Mouse (Mus musculus) skeletal muscle tissue, adult 2 months (tissue): ENCODE results near the gene Serp2.
"Not testable (repeated sequence)": the region's sequence is repeated elsewhere in the genome, so short reads cannot be mapped to it uniquely, and the experiment has no call there.

Experiments used
- DNase-seq: peaks from one replicate; pipeline ENCODE4 v3.0.0-alpha.2; 2012; ENCODE audit warnings: low read depth, low spot score

Gene Serp2

GRCm38 (mm10) chr14:76570292-76570691 lies 13.6 kb upstream of the Serp2 start:
- no peak for DNase-seq

GRCm38 (mm10) chr14:76569271-76569961 lies 12.7 kb upstream of the Serp2 start:
- DNase-seq = no peak

GRCm38 (mm10) chr14:76568548-76568947 lies 11.9 kb upstream of the Serp2 start:
- no peak for DNase-seq

DNA sequence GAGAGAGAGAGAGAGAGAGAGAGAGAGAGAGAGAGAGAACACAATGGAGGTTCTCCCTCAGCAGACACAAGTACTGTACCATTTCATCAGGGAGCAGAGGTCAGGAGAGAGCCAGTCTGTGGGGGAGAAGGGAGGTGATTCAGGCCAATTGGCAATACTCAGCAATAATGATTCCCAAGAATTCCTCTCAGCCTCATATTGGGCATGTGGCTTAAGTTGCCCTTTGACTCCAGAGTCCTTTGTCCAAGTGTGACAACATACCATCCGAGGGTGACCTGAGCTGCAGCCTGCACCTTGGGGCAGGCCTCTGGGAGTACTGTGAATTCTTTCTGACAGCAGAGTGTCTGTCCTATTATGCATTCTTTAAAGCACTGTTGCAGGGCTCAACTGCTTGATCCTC lies 10.6 kb upstream of the Serp2 start:
- no peak for DNase-seq

DNA sequence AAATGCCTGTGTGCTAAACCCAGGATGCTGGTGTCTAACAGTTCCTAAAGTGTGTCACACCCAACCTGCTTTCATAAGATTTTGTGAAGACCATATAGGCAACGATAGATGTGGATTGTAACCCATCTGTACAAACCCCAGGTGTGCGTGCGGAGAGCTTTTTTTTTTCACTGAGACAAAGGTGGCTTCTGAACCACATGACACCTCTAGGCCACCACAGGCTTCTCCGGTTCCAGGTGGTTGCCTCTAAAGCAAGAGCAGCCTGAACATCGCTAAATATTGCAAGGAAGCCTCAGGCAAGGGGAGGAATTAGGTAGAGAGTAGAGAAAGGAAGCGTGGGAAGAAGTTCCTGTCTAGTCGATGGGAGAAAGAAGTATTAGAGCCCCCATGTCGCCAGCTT lies 10.0 kb upstream of the Serp2 start:
- DNase-seq = no peak

DNA sequence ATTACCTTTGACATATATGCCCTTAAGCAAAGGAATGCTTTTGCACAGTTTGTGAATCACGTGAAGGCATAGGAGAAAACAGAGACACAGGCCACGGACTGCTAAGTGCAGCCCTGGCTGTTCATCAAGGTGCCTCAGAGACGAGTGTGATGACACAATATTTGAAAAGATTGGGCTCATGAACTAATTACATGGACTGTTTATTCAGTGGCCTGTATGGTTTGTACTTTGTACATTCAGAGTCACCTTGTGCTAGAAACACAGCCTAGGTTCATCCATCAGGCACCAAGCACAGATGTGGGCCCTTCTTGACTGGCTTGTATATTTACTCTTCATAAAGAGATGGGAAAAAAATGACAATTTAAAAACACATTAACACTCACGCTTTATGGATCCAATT lies 9.5 kb upstream of the Serp2 start:
- DNase-seq = no peak

GRCm38 (mm10) chr14:76559208-76559607 lies 2.5 kb upstream of the Serp2 start:
- no peak for DNase-seq

GRCm38 (mm10) chr14:76558171-76558570 lies 1.5 kb upstream of the Serp2 start:
- not testable (repeated sequence) for DNase-seq

- no peak for DNase-seq
Observed at GRCm38 (mm10) chr14:76556031-76556851, 448 bp downstream of the Serp2 start.

GRCm38 (mm10) chr14:76555263-76556030 lies 1.2 kb downstream of the Serp2 start:
- no peak for DNase-seq

DNA sequence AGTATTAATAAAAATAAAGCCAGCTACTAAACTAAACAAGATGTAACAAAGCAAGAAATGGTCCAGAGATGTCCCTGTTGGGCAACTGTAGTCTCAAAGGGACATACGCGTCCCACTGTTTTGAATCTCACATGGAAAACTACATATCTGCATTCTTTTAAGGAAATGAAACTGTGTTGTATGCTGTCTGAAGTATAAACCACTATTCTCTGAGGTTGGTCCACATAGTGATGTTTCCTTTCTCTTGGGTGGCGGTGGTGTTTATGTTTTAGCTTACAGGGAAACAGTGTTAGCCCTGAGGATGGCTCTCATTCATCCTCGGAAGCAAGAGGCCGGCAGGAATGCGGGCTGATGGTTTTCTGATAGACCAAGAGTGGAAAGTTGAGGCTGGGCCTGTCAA lies 12.6 kb downstream of the Serp2 start:
- no peak for DNase-seq

DNA sequence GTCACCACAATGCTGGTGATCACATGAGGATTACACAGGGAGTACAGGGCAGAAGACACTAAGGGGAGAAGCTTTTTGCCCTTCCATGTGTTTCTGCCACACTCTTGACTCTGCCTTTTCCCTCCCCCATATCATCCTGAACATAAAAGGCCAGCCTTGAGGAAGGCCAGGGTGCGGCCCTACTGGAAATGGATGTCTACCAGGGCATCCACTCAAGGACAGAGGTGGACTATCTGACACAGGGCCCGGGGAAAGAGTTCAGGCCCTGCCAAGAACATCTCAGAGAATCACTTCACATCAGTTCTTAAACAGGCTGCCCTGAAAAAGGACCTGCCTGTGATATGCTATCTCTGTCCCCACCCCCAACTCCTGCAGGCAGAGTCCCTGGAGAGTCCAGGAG lies 15.3 kb downstream of the Serp2 start:
- DNase-seq = no peak

- DNase-seq = no peak
Observed at GRCm38 (mm10) chr14:76540005-76540670, 16.6 kb downstream of the Serp2 start.

DNA sequence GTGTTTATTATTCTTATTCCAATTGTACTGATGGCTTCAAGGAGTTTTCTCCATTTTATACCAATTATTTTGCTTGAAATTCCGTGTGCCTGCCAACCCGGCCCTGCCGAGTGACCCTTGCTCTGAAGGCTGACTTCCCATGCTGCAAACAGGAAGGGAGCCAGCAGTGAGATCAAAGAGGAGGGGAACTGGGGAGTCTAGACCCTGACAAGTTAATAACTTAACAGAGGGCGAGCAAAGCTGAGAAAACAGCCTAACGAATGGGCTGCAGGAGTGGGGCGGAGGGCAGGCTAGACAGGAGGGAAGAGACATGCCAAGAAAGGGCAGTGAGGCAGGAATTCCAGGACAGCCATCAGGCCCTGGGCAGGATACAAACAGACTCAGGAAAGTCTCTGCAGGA lies 19.8 kb downstream of the Serp2 start:
- DNase-seq = no peak

GRCm38 (mm10) chr14:76535096-76535495 lies 21.6 kb downstream of the Serp2 start:
- DNase-seq = no peak

DNA sequence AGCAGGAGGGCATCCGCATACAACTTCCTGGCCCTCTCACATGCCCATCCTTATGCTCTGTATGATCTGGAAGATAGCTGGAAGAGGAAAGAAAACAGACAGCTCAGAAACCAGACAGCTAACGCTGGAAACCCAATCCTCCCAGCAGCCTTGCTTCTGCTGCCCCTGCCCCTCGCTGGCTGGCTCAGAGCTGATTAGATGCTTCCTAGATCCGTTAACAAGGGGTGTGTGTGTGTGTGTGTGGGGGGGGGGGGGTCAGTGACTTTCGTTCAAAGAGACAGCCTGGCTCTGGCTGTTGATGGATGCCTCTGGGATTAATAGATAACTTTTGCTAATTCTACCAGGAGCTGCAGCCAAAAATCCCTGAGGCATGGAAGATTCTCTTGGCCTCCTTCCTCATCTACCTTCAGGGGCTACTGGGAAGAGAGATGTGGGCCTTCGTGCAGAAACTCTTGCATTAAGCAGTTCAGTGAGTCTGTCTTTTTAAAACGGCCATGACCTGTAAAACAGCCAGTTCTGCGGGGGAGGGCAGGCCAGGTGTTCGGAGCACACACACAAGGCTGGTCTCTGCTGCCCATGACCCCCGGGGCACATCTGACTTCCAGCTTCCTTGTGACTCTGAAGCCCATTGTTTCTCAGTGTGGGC lies 23.4 kb downstream of the Serp2 start:
- DNase-seq = no peak

GRCm38 (mm10) chr14:76532257-76533169 lies 24.2 kb downstream of the Serp2 start:
- no peak for DNase-seq

DNA sequence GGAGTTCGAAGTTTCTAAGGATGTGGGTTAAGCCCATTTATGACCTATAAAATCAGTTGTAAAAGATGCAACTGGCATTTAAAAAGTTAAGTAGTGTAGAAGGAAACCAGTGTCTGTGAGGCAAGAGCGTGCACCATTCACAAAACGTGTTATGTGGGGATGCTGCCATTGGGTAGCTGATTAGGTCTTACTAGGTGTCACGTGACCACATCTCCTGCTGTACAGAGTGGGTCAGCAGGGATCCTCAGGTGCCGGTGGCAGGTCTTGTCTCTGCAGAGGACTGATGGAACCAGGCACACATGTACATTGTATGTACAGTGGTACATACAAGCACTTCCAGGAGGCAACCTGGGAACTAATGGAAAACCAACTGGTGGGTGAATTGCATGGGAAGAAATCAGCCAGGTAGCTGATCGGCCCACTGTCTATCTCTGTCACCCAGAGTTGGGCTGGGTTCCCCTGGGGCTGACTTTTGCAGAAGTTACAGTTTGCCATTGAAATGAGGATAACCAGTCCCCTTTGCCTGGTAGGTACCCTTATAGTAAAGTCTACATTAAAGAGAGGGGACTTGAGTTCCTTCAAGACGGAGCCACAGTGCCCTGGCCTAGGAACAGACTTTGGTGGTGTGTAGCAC lies 25.5 kb downstream of the Serp2 start:
- DNase-seq = no peak

GRCm38 (mm10) chr14:76528641-76529040 lies 28.0 kb downstream of the Serp2 start:
- peak; percentile 61 for DNase-seq
